Mouse (Mus musculus) lung, postnatal 36 days (tissue): ENCODE data around the gene Gm20425.
"Not testable (repeated sequence)": the region's sequence is repeated elsewhere in the genome, so short reads cannot be mapped to it uniquely, and the experiment has no call there.

Experiments
- DNase-seq: peaks from one replicate; pipeline ENCODE4 v3.0.0; 2022; ENCODE audit warnings: mixed read lengths

Gene Gm20425

DNA sequence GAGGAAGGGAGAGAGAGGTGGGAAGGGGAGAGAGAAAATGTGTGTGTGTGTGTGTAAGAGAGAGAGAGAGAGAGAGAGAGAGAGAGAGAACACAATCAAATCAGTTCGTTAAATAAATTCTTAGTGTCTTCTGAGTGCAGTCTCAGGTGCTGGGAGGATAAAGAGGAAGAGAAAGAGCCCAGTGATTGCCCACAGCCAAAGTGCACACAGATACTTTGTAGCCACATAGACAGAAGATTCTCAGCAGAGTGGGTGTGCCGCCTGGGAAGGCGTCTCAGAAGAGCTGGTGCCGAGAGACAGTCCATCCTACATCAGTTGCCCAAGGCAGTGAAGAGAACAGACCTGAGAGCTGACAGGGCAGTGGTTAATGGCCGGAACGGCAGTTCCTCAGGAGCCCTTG, 15.8 kb downstream of the Gm20425 start:
- no peak for DNase-seq

GRCm38 (mm10) chr9:103213631-103214030, 16.5 kb downstream of the Gm20425 start:
- DNase-seq: no peak

DNA sequence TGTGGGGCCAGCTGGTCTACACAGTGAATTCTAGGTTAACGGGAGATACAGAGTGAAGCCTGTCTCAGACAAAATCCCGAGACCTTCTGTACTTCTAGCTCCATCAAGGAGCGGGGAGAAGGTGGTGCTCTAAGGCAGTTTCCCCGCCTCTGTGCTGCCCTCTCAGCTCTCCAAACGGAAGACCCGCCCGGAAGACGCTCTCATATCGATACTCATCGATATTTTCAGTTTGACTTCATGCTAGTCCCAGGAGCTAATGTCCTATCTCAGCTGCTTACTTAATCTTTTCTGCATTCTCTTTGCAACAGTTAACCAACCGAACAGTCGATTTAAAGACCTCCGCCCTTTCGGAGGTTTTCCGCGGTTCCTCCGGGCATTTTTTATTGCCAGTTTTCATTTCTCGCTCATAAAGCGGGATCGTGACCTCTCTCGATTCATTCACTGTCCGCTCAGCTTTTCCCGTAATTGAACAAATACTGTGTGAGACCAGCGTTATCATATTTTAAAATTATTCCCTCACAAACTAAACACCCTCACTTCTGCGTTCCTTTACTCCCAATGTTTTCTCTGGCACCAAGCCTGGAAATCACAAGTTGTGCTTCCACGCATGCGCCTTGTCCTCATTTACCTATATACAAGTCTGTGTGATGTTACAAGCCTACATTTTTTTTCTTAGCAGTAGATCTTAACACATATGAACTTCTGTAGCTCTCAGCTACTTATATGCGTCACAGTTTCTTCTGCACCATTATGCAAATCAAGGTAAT, 17.3 kb downstream of the Gm20425 start:
- DNase-seq: peak; percentile 53

DNA sequence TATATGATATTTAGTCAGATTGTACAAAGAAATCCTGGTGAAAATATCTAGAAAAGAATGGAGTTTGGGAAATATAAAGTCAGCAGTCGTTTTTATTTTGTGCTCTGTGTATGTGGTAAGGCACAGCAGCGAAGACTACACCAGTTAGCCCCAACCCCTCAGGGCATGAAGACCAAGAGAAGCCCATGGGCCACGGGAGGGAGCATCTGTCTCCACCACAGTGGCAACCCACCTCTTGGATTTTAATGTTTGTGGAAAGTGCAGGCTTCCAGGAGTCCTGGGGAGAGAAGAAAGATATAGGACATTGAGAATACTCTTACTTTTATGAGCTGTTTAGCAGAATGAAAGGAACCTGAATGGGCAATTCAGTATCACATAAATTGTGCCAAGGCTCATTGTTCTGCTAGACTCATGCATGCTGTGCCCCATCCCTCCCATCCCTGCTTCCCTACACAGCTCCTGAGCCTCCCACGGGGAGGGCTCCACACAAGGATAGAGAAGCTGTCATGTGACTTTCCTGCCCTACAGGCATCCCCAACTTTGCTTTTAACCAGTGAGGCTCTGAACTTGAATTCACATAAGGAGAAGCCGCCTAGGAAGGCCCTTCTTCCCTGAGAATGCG, 21.2 kb downstream of the Gm20425 start:
- DNase-seq: no peak

DNA sequence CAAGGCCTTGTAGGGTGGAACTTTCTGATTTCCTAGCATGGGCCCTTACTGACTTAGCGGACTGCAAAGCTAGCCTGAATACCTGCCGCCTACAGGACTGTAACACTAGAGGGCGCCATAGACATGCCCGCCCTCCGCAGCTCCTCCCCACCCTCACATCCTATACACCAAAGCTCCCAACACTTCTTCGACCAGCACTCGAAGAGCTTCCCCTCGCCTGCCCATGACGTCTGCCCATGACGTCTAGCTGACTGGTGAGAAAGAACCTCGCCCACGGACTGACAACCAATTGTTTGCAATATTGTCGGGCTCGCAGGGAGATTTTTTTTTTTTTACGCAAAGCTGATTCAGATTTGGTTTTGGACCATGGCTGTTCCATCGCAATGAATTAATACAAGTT, 22.3 kb downstream of the Gm20425 start:
- peak; percentile 82 for DNase-seq

DNA sequence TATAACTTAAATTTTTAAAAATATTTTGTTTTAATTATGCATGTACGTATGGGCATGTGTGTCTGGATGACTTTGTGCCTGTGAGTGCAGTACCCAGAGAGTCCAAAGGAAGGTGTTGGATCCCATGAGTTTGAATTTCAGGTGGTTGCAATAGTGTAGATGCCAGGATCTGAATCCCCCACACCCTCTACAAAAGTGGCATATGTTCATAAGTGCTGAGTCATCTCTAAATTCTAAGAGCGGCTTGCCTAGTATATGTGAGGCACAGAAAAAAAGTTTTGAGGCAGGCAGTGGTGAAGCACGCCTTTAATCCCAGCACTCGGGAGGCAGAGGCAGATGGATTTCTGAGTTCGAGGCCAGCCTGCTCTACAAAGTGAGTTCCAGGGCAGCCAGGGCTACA, 24.3 kb downstream of the Gm20425 start:
- DNase-seq: no peak

- peak; percentile 97 for DNase-seq
Measured at GRCm38 (mm10) chr9:103201561-103202260, 28.4 kb downstream of the Gm20425 start, which contains the start of gene Srprb. Srprb (minus strand) TSS chr9:103202137.

DNA sequence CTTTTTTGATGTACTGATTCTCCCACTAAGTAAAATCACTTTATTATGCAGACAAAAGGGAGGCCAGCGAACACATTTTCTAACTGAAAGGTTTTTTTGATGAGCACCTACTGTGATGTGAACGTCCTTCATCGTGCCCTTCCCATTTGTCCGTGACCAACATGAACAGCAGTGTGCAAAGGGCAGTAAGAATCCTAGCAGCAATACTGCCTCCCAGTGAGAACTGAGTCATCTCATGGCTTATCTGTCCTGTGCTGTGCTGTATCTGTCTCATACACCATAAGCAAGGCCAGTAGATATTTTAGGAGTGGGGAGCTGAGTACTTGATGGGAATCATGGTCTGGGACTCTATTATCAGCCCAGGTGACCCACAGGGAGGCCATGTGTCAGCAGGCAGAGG, 41.7 kb downstream of the Gm20425 start:
- no peak for DNase-seq

DNA sequence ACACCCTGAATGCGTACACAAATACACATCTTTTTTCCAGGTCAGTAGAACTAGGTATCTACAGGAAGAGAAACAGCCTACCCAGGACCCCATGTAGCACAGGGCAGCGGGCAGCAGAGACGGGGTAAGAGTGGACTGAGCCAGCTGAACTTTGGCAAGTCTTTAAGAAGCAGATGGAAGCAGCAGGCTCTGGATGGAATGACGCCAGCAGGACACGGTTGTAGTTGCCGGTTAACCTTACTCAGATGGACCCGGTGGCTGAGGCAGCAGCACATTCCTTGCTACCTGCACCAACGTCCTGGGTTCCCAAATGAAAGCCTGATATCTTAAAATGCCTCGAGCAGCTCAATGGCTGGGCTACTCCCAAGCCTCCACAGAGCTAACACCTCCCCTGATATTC, 43.4 kb downstream of the Gm20425 start:
- peak; percentile 29 for DNase-seq

DNA sequence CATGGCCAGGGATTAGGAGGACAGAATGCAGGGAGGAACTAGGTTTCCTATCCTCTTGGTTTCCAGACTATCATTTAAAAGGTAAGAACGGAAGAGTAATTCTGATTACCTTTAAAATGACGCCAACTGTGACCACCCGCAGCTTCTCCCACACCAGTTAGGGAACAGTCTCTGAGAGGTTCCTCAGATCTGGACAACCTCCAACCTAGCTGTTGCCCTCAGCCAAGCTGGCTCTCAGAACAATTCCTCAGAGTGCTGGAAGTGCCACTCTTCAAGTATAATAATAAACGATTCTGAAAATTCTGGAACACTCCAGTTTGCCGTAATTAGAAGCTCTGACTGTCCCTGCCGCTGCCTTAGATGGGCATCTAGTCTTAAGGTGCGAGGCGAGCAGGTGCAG, 44.2 kb downstream of the Gm20425 start:
- DNase-seq: peak; percentile 69

- DNase-seq: no peak
Measured at GRCm38 (mm10) chr9:103184855-103185254, 45.3 kb downstream of the Gm20425 start.

DNA sequence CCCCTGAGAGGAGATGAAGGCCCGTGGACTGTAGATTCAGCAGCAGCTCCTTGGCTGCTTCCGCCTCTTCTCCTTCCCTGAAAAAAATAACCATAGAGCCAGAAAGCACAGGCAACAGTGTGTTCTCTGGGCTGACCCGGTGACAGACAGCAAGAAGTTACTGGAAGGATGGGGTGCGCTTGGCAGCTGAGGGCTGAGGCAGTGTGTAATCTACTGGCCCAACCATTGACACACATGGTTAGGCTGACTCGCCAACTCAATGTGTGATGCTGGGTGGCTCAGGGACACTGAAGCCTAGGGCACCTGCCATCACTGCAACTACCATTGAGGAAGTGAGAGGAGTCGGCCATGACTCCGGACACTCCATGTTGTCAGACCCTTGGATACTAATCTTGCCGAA, 48.2 kb downstream of the Gm20425 start:
- no peak for DNase-seq

DNA sequence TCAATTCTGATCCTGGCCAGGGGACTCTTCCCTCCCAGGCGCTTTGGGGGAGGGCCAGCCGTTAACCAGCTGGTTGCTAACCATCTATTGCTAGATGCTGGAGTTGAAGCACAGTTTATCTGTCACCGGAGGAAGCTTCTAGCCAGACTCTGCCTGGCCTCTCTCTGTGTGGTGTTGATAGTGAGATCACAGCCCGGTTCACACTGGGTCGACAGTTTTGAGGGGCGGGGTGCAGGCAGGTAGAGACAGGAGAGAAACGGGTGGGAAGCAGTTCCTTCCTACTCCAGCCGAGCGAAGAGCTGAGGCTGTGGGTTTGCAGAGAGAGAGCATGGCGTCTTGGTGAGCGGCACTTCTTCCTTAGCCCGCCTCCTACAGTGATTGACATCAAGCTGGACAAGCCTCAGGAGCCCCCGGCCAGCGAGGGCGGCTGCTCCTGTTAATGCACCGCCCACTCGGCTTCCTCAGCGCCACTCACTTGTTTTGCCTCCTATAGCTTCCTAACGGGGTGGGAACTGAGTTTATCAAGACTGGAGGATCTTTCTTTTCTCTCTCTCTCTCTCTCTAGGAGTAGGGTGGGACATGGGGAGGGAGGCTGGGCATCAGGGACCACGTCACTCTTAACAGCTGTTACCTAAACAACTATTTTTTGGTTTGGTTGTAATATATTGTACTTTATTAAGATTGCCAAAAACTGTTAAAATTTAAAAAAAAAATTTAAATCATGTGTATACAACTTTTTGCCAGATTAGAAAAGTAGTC, 49.1 kb downstream of the Gm20425 start:
- DNase-seq: peak; percentile 89

DNA sequence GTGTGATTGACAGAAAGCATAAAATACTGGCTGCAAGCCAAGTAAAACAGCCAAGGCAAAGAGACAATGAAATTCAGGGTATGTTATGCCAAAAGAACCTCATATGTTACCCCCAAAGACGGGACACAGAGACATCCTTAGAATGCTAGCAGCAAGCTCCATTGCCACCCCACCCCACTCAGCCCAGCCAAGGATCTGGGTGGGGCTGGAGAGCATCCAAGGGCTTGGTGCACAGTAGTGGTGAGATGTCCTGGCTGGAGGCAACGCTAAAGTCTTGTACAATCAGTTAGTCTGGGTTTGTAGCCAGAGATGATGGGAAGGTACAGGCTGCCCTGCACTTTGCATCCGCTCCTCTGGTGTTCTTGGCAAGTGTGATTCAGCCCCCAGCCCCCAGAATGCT, 49.8 kb downstream of the Gm20425 start:
- DNase-seq: peak; percentile 75

GRCm38 (mm10) chr9:103175692-103176091, 54.4 kb downstream of the Gm20425 start:
- DNase-seq: no peak

DNA sequence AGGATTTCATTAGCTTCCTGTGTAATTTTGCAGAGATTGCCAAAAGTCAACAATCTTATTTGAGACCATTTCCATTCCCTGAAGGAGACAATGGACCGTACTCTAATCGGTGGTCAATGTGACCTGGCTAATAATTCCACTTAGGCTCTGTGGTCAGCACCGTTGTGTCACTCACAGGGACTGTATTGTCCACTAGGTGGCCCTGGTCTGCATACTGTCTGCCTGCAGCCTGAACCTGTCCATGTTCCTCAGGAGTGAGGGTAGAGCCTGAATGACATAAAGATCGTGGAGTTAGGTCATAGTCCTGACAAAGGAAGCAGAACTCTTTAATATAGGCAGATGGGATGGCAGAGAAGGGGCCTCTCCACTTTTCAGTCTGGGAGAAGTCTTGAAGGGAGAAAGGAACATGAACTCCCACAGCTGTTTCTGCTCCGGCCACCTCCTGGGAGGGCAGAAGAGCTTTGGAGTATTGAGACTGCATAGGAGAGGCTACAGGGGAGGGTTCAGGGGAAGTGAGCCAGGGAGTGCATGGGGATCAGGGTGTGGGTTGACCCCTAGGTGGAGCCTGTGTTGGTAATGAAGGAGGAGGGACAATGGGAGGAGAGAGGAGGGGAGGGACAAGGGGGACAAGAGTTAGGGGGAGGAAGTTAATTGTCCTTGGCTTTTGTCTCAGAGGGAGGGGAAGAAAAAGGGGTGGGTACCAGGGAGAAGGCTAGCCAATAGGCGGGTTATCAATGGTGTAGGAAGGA, 55.2 kb downstream of the Gm20425 start:
- DNase-seq: peak; percentile 80

DNA sequence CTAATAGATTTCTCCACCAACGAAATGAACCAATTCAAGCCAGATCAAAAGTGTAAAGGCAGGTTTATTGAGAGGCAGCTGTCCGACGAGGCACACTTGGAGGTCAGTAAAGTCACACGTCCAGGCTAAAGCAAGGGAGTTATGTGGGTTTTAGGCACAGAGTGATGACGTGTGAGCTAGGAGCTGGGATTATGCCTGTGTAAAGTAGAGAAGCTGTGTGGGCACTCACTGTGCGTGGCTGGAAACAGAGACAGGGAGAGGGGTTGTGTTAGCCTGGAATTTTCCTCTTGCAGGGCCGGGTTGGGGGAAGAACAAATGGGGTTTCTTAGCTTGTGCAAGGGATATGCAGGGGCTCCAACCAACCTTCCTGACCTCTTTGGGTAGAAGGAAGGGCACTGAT, 61.3 kb downstream of the Gm20425 start:
- DNase-seq: no peak

GRCm38 (mm10) chr9:103168046-103168445, 62.1 kb downstream of the Gm20425 start:
- DNase-seq: no peak

- no peak for DNase-seq
Measured at GRCm38 (mm10) chr9:103163806-103164205, 66.3 kb downstream of the Gm20425 start.

- DNase-seq: not testable (repeated sequence)
Measured at GRCm38 (mm10) chr9:103155158-103155557, 74.9 kb downstream of the Gm20425 start.

DNA sequence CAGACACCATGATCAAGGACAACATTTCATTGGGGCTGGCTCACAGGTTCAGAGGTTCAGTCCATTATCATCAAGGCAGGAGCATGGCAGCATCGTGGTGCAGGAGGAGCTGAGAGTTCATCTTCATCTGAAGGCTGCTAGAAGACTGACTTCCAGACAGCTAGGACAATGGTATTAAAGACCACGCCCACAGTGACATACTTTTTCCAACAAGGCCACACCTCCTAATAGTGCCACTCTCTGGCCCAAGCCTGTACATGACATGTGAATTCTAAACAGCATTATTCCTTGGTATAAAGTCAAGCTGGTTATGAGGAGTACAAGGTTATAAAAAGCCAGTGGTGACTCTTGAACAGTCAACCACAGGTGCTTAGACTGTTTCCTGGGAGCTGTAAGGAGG, 75.5 kb downstream of the Gm20425 start:
- DNase-seq: no peak

GRCm38 (mm10) chr9:103153286-103153685, 76.8 kb downstream of the Gm20425 start:
- DNase-seq: no peak
